Mouse (Mus musculus) thymus, postnatal 25 days (tissue): ENCODE measurements around the gene Aprt.
A peak's percentile ranks its signal among the peaks of the same experiment; 100 is the strongest.

Experiments
- DNase-seq: peaks from one replicate; pipeline ENCODE4 v3.0.0; 2022

Gene Aprt

DNA sequence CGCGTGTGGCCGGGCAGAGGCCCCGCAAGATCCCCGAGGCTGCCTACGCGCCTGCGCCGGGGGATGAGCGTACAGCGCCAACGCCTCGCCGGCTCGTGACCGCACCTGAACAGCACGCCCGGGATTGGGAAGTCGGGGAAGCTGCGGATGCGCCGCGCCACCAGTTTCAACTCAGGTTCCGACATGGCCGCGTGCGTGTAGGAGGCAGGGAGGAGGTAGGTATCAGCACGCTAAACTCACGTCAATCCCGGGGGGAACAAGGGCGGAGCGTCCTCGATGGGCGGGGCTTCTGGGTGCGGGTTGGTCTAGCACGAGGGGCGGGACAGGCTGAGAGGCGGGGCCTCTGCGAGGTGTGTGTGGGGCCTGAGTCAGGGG, at the start of gene Aprt:
Gene Aprt (minus strand): TSS at position 262 of the 375 bp plus-strand sequence.
- peak; percentile 97 for DNase-seq

DNA sequence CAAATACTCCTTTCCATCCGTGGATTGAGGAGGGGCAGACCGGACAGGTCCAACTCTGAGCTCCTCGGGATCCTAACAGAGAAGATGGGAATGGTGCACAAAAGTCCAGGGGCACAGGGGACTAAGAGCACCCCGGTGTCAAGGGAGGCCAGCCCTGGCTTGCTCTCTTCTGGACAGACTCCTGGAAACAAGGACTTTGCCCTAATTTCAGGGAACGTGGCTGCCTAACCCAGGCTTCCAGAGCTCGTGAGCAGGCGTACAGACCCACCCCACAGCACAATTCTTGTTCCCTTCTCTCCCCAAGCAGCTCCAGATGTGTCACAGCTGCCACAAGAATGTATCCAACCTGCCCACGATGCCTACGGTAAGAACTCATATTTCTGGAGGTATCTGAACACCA, 49.1 kb upstream of the Aprt start:
- no peak for DNase-seq

DNA sequence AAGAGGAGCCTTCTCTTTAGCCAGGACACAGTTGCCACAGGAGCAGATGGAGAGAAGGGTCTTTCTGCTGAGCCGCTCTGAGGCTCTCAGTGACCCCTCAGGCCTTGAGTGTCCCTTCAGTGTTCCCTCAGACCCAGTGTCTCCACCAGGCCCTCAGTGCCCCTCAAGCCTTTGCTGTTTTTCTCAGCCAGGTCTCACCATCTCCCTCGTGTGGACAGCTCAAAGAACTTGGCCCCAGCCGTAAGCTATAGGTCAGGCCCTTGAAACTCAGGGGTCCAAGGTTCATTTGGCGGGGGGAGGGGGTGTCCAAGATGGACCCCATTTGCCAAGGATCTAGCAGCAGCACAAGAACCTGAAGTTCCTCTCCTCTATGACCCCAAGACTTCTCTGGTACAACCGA, 47.9 kb upstream of the Aprt start:
- DNase-seq: no peak

DNA sequence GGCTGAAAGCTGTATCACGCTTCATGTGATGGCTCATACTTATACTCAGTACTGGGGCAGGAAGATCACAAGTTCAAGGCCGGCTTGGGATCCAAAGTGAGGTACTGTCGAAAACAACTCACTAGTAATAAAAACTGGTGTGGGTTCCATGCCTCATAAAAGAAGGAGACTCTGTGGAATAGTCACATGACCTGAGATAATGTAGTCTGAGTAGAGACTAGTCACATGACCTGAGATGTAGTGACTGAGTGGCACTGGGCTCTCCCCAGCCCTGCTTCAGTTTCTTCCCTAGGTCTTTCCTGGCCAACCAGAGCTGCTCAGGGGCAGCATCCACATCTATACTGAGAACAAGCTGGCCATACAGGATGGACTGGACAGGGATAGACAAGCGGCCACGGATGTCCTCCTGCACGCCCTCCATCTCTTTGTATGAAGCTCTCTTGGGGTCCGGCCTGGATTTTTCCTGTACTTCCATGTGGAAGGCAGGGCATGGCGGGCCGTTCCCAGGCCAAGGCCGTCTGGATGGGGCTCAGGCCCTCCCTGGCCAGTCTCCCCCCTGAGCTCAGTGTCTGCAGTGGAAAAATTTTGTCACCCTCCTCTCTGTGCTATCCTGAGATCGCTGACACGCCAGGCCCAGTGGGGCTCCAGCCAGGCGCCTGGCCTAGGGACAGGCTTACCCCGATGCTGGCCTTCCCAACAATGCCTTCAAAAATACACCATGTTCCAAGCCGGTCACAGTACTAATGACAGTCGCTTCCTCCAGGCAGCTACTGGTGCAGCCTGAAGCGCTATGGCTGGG, 47.3 kb upstream of the Aprt start:
- no peak for DNase-seq

DNA sequence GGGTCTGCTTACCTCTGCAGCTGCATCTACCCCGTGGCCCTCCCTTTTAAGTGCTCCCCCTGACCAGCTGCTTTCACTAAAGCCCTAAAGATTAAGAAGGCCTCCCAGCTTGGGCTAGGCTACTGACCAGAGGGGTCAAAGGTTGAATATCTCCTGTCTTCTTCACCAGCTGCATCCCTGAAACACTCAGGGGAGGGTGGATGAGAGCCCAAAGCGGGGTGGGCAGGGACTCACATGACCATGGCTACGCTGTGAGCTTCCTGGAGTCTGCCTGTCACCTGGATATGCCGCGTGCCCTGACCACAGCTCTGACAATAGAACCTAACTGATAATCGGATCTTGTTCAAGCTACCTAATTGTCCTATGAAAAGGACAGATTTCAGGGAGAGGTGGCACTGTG, 46.0 kb upstream of the Aprt start, which contains the start of gene Pabpn1l:
Gene Pabpn1l (minus strand): TSS at position 13 of the 400 bp plus-strand sequence.
- DNase-seq: no peak

DNA sequence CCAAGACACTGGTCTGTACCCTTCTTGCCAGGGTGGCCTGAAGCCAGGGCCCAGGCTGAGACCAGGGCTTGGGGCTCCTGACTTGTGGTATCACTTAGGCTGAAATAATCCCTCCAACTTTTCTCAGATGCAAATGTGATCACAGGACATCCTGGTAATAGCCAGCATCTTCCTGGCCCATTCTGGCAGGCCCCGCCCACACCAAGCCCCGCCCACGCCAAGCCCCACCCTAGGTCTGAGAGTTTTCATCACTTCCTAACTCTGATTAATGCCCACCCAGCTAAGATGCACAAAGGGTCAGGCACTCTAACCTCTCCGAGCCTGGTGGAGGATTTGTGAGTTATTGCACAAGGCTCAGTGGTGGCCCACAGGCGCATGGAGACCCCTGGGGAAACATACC, 43.7 kb upstream of the Aprt start:
- no peak for DNase-seq

DNA sequence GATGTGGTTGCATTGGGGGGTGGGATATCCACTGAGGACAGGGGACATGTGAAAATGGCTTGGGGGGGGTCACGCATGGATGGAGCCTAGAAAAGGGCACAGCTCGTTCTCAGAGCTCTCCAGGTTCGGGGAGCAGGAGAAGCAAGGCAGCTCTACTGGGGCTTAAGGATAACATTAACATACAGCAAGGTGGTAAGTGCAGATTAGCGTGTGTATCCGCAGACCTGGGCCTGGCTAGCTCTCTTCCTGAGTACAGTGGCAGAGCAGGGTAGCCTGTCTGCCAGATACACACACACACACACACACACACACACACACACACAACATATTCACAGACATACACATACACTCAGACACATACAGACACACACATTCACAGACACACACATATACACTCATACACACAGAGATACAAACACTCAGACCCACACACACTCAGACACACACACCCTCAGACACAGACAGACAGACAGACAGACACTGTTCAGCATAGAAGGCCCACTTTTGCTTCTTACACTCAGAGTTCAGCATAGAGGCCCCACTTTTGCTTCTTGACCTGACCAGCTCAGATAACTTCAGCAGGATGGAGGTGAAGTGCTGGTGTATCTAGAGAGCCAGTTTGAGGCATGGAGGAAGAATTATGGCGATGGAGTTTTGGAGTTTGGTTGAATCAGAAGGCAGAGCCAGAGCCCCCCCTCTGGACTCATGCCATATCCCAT, 42.1 kb upstream of the Aprt start:
- no peak for DNase-seq

DNA sequence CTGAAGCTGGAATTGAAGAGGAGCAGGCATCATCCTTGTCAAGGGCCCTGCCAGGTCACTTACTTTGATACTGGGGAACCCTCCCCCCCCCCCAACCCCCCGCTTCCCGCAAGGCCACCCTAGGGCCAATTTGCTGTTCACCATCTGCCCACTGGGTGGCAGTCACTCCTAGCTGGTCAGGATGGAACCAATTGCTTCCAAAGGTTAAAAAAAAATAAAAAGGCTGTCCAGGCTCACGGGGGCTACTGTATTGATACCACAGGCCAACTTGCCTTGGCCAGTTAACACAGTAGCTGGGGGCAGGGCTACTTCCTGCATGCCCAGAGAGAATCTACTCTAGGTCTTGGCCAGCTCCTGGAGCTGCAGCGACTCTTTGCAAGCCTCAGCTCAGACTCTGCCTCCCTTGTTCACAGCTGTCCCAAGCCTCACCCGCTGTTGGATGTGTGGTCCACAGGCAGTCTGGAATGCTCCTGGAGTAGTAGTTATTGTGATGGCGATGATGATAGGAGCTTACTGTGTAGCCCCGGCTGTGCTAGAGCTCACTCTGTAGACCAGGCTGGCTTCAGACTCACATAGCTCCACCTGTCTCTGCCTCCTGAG, 41.3 kb upstream of the Aprt start:
- peak; percentile 81 for DNase-seq

DNA sequence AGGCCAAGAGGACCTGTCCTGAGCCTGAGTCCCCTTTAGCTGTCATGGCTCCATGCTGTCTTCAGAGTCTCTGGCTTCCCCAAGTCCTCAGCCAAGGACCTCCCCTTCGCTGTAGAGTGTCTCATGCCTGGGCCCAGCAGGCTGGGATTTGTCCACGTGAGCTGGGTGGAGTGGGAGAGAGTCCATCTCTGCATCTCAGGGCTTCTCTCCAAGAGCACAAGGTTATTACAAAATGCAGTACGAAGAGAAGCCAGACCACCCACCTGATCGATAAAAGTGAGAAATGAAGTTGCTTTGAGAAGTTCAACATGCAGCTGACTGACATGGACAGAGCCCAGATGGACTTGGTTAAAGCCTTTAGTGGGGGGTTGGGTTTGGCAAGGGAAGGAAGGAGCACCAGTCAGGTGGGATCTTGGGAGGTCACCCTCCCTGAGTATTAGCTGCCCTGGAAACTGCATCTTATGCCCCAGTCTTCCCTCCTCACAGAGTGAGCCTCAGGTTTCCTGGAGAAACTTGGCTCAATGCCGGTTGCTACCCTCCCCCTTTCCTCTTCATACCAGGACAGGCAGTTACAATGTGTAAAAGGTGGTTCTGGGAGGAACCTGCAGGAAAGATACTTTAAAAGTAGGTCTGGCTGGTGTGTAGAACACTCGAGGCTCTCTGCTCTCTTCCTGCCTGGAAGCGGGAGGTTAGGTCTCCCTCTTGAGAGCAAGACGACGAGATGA, 39.6 kb upstream of the Aprt start:
- no peak for DNase-seq

DNA sequence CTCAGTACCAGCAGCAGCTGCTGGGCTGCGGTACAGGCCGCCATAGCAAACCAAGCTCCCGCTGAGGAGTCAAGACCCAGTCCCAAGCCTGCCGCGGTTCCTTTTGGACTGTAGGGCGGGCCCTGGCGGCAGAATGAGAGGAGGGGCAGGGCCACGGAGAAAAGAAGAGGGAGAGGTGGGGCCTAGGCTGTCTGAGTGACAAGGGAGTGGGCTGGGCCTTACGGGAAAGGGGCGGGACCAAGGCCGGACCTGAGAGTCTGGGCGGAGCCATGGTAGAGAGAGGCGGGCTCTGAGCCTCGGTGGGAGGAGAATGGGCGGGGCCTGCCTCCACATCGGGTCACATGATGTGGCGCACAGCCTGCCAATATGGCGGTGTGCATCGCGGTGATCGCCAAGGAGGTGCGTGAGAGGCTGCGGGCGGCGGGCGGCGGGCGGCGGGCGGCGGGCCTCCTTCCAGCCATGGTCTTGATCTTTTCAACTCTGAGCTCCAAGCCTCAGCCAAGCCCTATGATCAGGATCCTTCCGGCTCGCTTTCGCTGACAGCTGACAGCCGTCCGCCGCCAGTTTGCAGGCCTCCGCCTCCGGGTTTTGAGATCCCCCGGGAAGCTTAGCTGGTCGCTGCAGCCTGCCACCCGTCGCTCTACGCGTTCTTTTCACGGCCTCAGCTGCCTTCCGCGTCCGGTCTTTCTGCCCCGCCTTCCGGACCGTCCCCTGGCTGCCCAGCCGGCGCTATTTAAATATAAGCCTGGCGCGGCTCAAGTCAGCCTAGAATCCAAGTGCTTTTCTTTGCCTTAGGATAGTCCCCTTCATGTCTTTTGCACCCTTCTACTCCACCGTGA, 34.8 kb upstream of the Aprt start, which contains the start of the genes Galns and Trappc2l:
Gene Galns (minus strand): TSS at position 169 of the 839 bp plus-strand sequence.
Gene Trappc2l (plus strand): TSS at position 346 of the 839 bp plus-strand sequence.
- peak; percentile 97 for DNase-seq

DNA sequence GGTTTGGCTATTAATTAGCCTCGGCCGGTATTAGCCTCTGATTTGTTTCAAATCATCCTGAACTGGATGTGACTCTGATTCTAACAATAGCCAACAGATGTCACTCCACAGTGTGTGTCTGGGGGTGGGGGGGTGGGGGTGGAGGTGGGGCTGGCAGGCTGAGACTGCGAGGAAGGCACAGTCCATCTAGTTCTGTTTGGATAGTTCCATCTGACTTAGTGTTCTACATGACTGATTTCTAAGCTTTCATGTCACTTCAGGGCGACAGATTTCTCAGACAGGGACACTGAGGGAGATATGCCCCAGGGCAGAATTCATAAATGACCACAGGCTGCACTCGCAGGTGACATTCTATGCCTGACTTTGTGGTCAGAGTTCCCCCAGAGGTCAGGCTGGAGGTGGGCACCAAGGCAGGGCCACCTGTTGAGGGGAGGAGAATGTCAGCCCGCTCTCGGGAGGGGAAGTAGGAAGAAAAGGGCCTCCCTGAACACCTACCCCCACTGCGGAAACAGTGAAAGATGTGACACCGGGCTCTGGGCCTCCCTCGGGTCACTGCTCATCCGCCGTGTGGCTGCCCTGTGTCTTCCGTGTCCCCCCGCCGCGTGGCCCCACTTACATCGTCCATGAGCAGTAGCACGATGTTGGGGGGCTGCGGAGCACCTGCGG, 34.0 kb upstream of the Aprt start:
- no peak for DNase-seq

DNA sequence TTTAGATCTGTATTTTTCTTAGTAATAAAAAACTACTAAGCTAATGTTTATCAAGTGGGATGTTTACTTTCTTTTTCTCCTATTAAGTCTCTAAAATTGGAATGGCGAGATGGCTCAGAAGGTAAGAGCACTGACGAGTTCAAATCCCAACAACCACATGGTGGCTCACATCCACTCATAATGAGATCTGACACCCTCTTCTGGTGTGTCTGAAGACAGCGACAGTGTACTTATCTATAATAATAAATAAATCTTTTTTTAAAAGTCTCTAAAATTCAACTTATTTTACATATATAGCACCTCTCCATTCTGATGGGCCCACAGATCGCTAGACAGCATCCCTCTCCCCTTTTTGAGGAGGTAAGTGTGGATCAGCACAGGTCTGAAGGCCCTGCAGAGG, 33.5 kb upstream of the Aprt start:
- no peak for DNase-seq

DNA sequence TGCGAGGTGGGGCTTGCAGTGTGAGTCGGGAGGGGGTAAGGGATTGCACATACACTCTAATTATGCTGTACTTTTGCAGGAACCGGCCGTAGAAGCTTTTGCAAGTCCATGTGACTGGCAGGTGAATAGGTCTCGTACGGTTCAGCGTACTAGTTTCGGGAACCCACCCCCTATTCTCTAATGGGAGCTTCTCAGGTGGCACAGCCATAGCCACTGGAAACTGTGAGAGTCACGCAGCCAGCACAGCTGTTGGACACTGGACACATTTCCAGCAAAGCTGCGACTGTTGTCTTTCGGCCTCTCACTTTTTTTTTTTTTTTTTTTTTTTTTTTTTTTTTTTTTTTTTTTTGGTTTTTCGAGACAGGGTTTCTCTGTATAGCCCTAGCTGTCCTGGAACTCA, 30.1 kb upstream of the Aprt start:
- DNase-seq: no peak

DNA sequence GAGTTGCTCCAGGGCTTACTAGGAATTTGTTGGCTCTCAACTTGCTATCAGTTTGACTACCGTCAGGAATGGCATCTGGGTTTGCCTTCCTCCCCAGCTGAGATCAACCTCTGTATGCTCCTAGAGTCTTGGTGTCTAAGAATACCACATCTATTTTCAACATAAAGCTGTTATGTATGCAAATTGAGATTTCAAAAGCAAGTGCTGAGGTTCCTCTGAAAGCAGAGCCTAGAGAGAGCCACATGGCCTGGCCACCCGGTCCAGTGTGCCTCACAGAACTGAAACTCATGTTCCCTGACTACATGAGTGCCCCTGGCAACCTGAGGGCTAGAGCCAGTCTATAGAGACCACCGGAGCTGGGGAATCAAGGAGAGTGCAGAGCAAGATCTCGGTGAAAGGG, 28.7 kb upstream of the Aprt start:
- no peak for DNase-seq

DNA sequence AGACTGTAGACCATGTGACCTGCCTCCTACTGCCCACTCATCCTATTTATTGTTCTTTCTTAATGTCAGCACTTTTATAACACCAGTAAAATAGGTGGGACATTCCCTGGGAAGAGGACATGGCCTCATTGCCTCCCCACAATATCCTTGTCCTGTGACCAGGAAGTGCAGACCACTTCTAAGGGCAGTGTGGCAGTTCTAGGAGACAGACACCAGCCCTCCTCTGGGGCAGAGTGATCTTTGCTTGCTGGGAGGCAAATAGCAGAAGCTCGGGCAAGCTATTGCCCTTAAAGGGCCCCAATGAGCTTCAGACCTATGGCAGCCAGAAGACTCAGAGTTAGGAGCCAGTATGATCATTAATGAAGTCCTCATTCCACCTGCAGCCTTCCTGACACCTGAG, 27.9 kb upstream of the Aprt start:
- no peak for DNase-seq

DNA sequence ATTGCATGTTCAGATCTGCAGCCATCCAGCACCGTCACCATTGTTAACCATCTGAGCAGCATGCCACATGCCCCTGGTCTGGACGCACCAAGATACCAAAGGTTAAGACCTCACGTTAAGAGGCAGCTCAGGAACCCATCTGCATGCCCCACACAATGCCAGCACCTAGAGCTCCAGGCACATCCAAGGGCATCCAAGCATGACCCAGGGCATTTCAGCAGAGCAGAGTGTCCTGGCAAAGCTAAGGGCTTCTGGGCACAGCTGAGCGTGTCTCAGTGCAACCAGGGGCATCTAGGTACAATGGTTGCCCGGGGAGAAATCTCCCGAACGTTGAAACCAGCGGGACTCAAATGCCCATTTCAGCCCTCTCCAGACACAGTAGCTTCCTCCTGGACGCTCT, 24.0 kb upstream of the Aprt start:
- DNase-seq: no peak

DNA sequence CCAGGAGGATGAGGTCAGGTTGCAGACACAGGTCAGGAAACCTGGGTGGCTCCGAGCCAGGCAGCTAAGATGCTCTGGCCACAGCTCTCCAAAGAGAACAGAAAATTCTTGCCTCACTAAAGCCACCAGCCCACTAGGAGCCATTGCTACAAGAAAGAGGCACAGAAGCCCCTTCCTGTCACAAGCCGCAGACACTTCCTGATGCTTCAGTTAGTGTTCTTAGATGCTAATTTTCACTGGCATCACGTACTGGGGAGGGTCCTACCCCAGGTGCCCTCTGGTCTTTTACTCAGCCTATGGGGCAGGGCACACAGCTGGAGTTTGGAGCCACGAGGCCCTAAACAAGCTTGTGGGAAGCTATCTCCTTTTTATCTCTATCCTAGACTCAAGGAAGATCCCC, 19.3 kb upstream of the Aprt start:
- DNase-seq: peak; percentile 52

DNA sequence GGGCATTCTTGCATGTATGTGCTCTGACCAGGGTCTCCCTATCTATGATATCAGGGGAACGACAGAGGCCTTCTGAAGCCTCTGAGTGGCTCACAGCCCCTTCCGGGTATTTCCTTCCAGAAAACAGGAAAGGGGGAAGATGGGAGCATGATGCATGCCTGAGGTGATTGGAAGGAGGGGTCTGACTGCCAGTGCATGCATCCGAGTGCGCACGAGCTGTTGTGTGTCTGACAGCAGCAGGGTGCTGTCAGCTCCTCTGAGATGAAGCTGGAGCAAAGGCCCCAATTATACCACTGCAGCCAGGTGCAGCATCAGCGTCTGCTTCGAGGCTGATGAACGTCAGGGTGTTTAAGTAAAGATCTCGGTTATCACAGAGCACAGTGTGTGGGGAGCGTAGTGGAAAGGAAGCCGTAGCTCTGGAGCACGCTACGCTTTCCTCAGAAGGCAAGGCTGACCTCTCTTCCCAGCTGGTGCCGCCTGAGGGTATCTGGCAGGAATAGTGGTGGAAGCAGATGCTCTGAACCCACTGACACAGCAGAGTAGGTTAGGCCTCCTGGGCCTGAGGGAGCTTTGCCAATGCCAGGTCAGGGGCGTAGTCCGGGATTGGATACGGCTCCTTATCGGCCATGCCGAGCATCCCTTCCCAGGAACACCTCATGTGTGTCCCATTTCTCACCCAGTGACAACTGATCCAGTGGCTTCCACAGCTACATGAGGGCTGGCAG, 17.2 kb upstream of the Aprt start:
- DNase-seq: no peak

DNA sequence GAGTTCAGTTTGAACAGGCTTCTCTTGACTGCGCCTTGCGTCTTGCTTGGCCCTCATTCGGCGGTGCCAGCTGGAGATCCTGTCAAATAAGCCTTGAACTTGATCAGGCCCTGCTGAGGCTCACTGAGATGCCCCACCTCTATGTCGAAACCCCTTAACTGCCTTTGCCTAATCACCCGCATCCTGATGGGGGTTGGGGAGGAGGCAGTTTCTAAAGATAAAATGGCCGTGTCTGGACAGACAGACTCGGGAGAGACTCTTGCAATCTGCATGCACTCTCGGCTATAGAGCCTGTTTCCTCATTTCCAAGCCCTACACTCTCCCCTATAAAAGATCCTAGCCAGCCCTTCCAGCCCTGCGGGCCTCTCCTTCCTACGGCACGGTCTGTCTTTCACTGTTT, 16.5 kb upstream of the Aprt start:
- DNase-seq: no peak

DNA sequence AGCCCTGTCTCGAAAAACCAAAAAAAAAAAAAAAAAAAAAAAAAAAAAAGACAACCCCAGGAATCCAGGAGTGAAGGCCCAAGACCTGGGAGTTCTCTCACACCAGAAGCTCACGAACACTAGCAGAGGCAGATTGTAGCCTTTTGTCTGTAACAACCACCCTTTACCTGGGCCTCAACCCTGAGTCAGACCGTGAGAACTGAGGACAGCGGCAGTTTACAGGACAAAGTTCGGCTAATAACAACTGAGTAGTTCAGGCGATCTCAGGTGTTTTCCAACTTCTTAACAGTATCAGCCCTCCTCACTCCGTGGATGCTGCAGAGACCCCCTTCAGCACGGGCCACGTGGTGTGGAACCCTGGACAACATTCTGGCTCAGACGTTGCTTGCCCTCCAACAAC, 10.0 kb upstream of the Aprt start:
- no peak for DNase-seq

DNA sequence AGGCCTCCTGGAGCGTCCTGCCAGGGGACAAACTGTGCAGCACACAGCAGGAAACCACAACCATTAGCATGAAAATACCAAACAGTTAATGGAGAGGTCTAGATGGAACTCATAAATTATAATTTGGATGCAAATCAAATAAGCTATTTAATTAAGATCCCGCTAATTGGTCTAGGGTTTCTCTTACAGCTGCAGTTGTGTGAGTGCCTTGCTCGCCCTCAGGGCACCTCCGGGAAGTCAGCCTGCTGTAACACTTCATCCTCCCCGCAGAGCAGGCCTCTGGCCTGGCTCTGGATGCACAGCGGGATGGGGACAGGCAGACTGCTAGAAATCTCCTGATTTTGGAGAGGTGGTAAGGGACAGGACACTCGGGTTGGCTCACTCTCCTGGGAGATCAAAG, 9.5 kb upstream of the Aprt start:
- no peak for DNase-seq
